Mouse (Mus musculus) liver, embryonic 13.5 days (tissue): ENCODE results near the gene Rhbdl1. TPM values are rescaled to one million over a fixed set of nuclear protein-coding genes. Genes with fewer than 3 reads are reported as not detected.

Source experiments
- ATAC-seq: fragments of 200-750 bp; cut with Nextera tagmentation; 2 replicates; pipeline ENCODE4 v1.8.0; 2017; ENCODE audit warnings: low read depth, mild to moderate bottlenecking, moderate number of reproducible peaks, moderate library complexity
- DNase-seq: peaks from one replicate; pipeline ENCODE4 v3.0.0; 2022
- H3K27ac ChIP-seq: fragments of 300-500 bp; sonication (generic); 2 replicates; pipeline ENCODE4 v1.5.1; 2015; ENCODE audit warnings: moderate library complexity, mild to moderate bottlenecking, inconsistent platforms
- H3K27me3 ChIP-seq: fragments of 300-500 bp; sonication (generic); 2 replicates; pipeline ENCODE4 v1.6.1; 2015; ENCODE audit warnings: mild to moderate bottlenecking, inconsistent platforms
- H3K36me3 ChIP-seq: fragments of 300-500 bp; sonication (generic); 2 replicates; pipeline ENCODE4 v1.6.1; 2015; ENCODE audit warnings: mild to moderate bottlenecking, inconsistent platforms
- H3K4me1 ChIP-seq: fragments of 300-500 bp; sonication (generic); replicated peaks from 2 replicates; pipeline ENCODE4 v1.6.1; 2015; ENCODE audit warnings: inconsistent platforms
- H3K4me2 ChIP-seq: fragments of 300-500 bp; sonication (generic); 2 replicates; pipeline ENCODE4 v1.6.1; 2015; ENCODE audit warnings: inconsistent platforms, mild to moderate bottlenecking, moderate library complexity
- H3K4me3 ChIP-seq: fragments of 300-500 bp; sonication (generic); replicated peaks from 2 replicates; pipeline ENCODE4 v1.5.1; 2015; ENCODE audit warnings: mild to moderate bottlenecking, inconsistent platforms
- H3K9ac ChIP-seq: fragments of 300-500 bp; sonication (generic); 2 replicates; pipeline ENCODE4 v1.6.1; 2015; ENCODE audit warnings: mild to moderate bottlenecking, inconsistent platforms
- H3K9me3 ChIP-seq: fragments of 300-500 bp; sonication (generic); replicated peaks from 2 replicates; pipeline ENCODE4 v1.6.1; 2016; ENCODE audit warnings: inconsistent platforms
- WGBS: fragments of 180-500 bp; shearing (Covaris S2); methylation state at CpG from one replicate; pipeline ENCODE4 v1.1.7; 2015; ENCODE audit not compliant: insufficient replicate concordance; 5-methylcytosine and 5-hydroxymethylcytosine counted together
- polyA plus RNA-seq: library from polyadenylated mRNA; unstranded; fragments of >200 nt; fragmentation: Nextera tagmentation; extraction: Ambion mirVana; gene quantifications from 2 replicates; pipeline ENCODE4 v1.2.1, GENCODE M21; 2015

Rhbdl1 gene
- polyA plus RNA-seq, 1 experiment from 2014 or later = 0.30 TPM

- peak overlapping the region; percentile 78; the same call in 1 of the 2 replicates for H3K27ac ChIP-seq
- no peak for ATAC-seq
These were observed 6.8 kb downstream of the Rhbdl1 start for GRCm38 (mm10) chr17:25830200-25830753.

DNA sequence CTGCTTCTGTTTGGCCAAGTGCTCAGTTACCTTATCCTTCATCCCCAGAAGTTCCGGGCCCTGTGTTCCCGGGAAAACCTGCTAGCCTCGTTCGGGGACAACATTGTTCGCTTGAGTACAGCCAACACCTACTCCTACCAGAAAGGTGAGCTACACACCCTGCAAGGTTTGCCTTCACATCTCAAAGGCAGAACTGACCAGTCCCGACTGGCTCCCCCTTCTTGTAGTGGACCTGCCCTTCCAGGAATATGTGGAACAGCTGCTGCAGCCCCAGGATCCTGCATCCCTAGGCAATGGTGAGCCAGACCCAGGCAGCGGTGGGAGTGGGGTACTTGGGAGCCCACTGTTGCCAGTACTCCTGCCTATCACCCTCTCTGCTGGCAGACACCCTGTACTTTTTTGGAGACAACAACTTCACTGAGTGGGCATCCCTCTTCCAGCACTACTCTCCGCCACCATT is 7.5 kb downstream of the Rhbdl1 start:
- peak overlapping the region; percentile 81 for H3K9ac ChIP-seq
- ATAC-seq (no peak), DNase-seq (no peak)
- peak overlapping the region; percentile 78 for H3K27ac ChIP-seq
- H3K9me3 ChIP-seq = no peaks in the 10 kb centered on the region
- peak overlapping the region; percentile 99 for H3K4me2 ChIP-seq
- peak overlapping the region; percentile 85 for H3K4me3 ChIP-seq
- peaks cover 58% of the 10 kb centered on the region for H3K36me3 ChIP-seq
- WGBS = 44% methylated on average over 8 of the region's 8 CpGs
- peaks cover 73% of the 10 kb centered on the region for H3K4me1 ChIP-seq
- H3K27me3 ChIP-seq = no peaks in the 10 kb centered on the region

More at GRCm38 (mm10) chr17:25830200-25830753, 6.8 kb downstream of the Rhbdl1 start:
- H3K4me3 ChIP-seq = peak overlapping the region; percentile 85
- peaks cover 73% of the 10 kb centered on the region for H3K4me1 ChIP-seq
- H3K9me3 ChIP-seq = no peaks in the 10 kb centered on the region
- DNase-seq = no peak
- WGBS = 74% methylated on average over 4 of the region's 4 CpGs
- peak overlapping the region; percentile 99 for H3K4me2 ChIP-seq
- H3K9ac ChIP-seq = peak overlapping the region; percentile 81
- H3K36me3 ChIP-seq = peaks cover 65% of the 10 kb centered on the region
- H3K27me3 ChIP-seq = no peaks in the 10 kb centered on the region

DNA sequence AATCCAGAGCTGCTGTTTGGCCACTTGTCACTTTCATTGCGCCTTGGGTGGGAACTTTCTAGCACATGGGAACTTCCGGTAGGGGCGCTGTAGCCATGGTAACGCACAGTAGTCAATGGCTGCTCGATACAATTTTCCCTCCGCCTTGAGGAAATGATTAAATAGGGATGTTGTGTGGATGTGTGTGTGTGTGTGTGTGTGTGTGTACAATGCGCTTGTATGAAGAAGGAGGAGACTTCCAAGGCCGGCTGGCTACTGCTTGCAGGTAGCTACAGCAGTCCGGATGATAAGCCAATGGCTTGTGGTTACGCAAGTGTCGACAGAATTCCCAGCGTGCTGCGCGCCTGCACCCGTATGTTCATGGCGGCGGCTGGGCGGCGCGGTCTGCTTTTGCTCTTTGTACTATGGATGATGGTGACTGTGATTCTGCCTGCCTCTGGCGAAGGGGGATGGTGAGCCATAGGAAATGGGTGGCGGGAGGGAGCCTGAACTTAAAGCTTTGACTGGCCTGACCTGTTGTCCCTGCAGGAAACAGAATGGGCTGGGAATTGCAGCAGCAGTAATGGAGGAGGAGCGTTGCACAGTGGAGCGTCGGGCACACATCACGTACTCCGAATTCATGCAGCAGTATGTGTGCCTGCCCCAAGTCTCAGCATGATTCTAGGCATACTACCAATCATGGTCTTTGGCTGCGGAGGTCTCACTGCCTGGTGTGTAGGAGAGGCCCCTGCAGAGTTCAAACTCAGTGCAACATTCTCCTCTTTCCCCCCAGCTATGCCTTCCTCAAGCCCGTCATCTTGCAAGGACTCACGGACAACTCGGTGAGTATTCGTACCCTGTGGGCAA is 8.2 kb downstream of the Rhbdl1 start, which contains the start of gene Jmjd8:
Jmjd8 (plus strand) TSS at position 156 of the 846 bp plus-strand sequence.
- peak within 1 kb of the TSS; percentile 85 for H3K4me3 ChIP-seq
- peak within 1 kb of the TSS; percentile 81 for H3K9ac ChIP-seq
- 1% methylated on average over 32 of the region's 32 CpGs for WGBS
- H3K4me1 ChIP-seq = peaks cover 73% of the 10 kb centered on the region
- no peaks in the 10 kb centered on the region for H3K27me3 ChIP-seq
- peaks cover 56% of the 10 kb centered on the region for H3K36me3 ChIP-seq
- peak within 1 kb of the TSS; percentile 99 for H3K4me2 ChIP-seq
- H3K27ac ChIP-seq = peak within 1 kb of the TSS; percentile 78
- peak; percentile 72 for DNase-seq
- peak; percentile 37 for ATAC-seq
- no peaks in the 10 kb centered on the region for H3K9me3 ChIP-seq

DNA sequence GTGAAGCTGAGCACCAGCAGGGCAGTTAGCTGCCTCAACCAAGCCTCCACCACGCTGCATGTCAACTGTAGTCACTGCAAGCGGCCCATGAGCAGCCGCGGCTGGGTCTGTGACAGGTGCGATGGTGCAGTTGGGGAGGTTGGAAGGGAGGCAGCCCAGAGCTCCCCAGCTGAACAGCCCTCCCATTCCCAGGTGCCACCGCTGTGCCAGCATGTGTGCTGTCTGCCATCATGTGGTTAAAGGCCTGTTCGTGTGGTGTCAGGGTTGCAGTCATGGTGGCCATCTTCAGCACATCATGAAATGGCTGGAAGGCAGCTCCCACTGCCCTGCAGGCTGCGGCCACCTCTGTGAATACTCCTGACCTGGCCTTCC is 8.9 kb downstream of the Rhbdl1 start:
- DNase-seq (no peak), ATAC-seq (no peak)
- Histone ChIP-seq H3K36me3 (peaks cover 56% of the 10 kb centered on the region), H3K27ac (peak overlapping the region; percentile 78), H3K27me3 (no peaks in the 10 kb centered on the region), H3K9ac (peak overlapping the region; percentile 81), H3K9me3 (no peaks in the 10 kb centered on the region), H3K4me1 (peaks cover 70% of the 10 kb centered on the region), H3K4me2 (peak overlapping the region; percentile 99), H3K4me3 (peak overlapping the region; percentile 85)
- WGBS = 83% methylated on average over 8 of the region's 8 CpGs

DNA sequence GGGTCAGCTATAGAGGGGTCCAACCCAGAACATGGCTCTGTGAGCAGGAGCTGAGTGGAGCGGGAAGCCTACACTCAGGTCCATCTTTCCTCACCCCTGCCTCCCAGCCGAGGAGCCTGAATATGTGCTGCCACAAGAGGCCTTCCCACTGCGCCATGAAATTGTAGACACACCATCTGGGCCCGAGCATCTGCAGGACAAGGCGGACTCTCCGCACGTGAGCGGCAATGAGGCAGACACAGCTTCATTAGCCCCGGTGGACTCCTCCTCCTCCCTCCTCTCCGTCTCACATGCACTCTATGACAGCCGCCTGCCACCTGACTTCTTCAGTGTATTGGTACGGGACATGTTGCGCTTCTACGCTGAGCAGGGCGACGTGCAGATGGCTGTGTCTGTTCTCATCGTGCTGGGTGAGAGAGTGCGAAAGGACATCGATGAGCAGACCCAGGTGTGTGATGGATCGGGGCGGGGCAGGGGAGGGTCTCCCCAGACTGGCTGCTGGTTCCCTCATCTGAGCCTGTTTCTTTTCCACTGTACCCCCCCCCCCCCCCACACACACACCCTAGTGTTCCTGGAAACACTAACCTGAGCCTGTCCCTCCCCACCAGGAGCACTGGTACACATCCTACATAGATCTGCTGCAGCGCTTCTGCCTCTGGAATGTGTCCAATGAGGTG is 9.4 kb downstream of the Rhbdl1 start:
- Histone ChIP-seq H3K4me3 (peak overlapping the region; percentile 85; the same call in 1 of the 2 replicates), H3K9ac (no peak overlapping the region; the same call in 1 of the 2 replicates), H3K4me2 (peak overlapping the region; percentile 99; the same call in 1 of the 2 replicates), H3K27ac (peak overlapping the region; percentile 78; the same call in 1 of the 2 replicates), H3K9me3 (no peaks in the 10 kb centered on the region), H3K27me3 (0 out of 2 replicates have a peak, but pooled peaks cover under 1% of the 10 kb centered on the region), H3K36me3 (peaks cover 56% of the 10 kb centered on the region), H3K4me1 (peaks cover 73% of the 10 kb centered on the region)
- DNase-seq = no peak
- ATAC-seq = no peak
- 85% methylated on average over 22 of the region's 22 CpGs for WGBS

DNA sequence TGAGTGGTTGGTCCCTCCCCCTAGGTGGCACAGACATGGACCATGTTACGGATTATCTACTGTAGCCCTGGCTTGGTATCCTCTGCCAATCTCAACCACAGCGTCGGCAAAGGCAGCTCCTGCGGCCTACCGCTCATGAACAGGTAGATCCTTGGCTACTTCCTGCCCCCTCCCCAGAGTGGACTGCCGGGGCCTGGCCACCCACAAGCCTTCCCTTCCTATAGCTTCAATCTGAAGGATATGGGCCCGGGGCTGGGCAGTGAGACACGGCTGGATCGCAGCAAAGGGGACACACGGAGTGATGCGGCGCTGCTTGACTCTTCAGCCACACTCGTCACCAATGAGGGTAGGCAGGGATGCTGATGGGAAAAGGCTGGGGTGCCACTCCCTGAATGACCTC is 10.1 kb downstream of the Rhbdl1 start:
- Histone ChIP-seq H3K27me3 (peaks cover 7% of the 10 kb centered on the region), H3K9ac (no peak overlapping the region), H3K36me3 (peaks cover 56% of the 10 kb centered on the region), H3K4me1 (peaks cover 72% of the 10 kb centered on the region), H3K4me2 (no peak overlapping the region), H3K4me3 (no peak overlapping the region), H3K27ac (no peak overlapping the region), H3K9me3 (no peaks in the 10 kb centered on the region)
- ATAC-seq = no peak
- no peak for DNase-seq
- WGBS = 88% methylated on average over 13 of the region's 13 CpGs

DNA sequence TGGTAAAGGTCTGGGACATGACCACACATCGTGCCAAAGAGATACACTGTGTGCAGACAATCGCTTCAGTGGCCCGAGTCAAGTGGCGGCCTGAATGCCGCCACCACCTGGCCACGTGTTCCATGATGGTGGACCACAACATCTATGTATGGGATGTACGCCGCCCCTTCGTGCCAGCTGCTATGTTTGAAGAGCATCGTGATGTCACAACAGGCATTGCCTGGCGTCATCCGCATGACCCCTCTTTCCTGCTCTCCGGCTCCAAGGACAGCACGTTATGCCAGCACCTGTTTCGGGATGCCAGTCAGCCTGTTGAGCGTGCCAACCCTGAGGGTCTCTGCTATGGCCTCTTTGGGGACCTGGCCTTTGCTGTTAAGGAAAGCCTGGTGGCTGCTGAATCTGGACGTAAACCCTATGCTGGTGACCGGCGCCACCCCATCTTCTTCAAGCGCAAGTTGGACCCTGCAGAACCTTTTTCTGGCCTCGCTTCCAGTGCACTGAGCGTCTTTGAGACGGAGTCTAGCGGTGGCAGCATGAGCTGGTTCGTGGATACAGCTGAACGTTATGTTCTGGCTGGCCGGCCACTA is 11.0 kb downstream of the Rhbdl1 start:
- ATAC-seq (no peak), DNase-seq (no peak)
- H3K36me3 ChIP-seq = peaks cover 47% of the 10 kb centered on the region
- no peak overlapping the region; the same call in 1 of the 2 replicates for H3K27ac ChIP-seq
- H3K9me3 ChIP-seq = no peaks in the 10 kb centered on the region
- H3K4me2 ChIP-seq = no peak overlapping the region
- peaks cover 63% of the 10 kb centered on the region for H3K4me1 ChIP-seq
- WGBS = 86% methylated on average over 27 of the region's 27 CpGs
- H3K9ac ChIP-seq = no peak overlapping the region
- no peak overlapping the region for H3K4me3 ChIP-seq
- H3K27me3 ChIP-seq = peaks cover 15% of the 10 kb centered on the region

DNA sequence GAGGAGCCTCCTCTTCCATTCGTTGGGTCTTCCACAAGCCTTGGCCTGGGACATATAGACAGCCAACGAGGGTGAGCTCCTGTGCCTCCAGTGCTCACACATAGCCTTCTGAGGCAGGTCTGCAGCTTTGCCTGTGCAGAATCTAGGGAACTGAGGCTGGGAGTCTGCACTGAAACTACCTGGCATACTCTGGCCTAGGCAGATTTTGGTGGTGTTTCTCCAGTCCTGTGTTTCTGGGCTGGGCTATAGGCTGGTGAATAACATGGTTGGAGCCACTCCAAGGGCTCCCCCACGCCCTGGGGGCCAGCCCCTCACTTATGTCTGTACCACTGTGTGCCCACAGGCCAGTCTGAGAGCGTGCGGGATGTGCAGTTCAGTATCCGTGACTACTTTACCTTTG is 11.8 kb downstream of the Rhbdl1 start:
- peaks cover 55% of the 10 kb centered on the region for H3K4me1 ChIP-seq
- H3K9ac ChIP-seq = peak overlapping the region; percentile 83
- WGBS = 81% methylated on average over 6 of the region's 6 CpGs
- peak overlapping the region; percentile 93 for H3K4me2 ChIP-seq
- H3K27me3 ChIP-seq = peaks cover 22% of the 10 kb centered on the region
- ATAC-seq (no peak), DNase-seq (no peak)
- no peaks in the 10 kb centered on the region for H3K9me3 ChIP-seq
- H3K36me3 ChIP-seq = peaks cover 39% of the 10 kb centered on the region
- H3K27ac ChIP-seq = no peak overlapping the region
- H3K4me3 ChIP-seq = peak overlapping the region; percentile 79

DNA sequence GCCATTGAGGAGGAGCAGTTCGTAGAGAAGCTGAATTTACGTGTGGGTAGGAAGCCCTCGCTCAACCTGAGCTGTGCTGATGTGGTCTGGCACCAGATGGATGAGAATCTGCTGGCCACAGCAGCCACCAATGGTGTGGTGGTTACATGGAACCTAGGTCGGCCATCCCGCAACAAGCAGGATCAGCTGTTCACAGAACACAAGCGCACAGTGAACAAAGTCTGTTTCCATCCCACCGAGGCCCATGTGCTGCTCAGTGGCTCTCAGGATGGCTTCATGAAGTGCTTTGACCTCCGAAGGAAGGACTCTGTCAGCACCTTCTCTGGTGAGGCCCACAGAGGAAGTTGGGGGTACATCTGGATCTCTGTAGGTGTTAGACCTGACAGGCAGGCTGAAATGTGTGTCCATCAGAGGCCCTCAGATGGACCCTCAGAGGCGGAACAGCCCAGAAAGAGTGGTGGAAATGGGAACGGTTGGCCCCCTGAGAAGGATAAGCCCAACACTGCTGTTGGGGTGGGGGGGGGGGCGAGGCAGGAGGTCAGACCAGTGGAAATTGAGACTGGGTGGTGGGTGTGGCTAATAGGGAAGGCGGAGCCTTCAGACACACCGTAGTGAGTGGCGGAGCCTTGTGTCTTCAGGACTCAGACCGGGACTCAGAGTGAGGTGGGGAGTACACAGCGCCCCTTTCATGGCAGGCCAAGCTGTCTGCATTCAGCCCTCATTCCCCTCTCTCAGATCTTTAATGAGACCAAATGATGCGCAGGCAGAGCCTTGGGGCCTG is 12.5 kb downstream of the Rhbdl1 start:
- peak overlapping the region; percentile 83 for H3K9ac ChIP-seq
- WGBS = 53% methylated on average over 17 of the region's 17 CpGs
- H3K9me3 ChIP-seq = no peaks in the 10 kb centered on the region
- peak overlapping the region; percentile 93 for H3K4me2 ChIP-seq
- H3K27me3 ChIP-seq = peaks cover 30% of the 10 kb centered on the region
- DNase-seq = no peak
- peak overlapping the region; percentile 81 for H3K27ac ChIP-seq
- H3K36me3 ChIP-seq = peaks cover 32% of the 10 kb centered on the region
- peak overlapping the region; percentile 79 for H3K4me3 ChIP-seq
- peaks cover 50% of the 10 kb centered on the region for H3K4me1 ChIP-seq
- ATAC-seq = no peak

DNA sequence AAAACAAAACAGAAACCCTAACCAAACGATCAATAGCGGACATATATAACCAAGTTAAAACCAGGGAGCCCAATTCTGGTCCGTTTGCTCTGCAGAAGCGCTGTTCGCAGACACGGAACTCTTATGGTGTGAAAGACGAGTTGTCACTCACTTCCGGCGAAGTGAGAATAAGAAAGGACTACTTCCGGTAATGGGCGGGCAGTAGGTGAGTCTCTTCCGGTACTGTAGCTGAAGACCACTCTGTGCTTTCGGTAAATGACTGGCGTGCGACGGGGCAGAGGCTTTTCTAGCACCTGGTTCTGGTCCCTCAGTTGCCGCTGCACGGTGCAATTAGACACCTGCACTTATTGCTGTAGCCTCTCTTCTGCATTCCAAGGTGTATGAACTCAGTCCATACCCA is 13.6 kb downstream of the Rhbdl1 start, which contains the start of gene Wdr24:
Wdr24 (plus strand) TSS at position 176 of the 400 bp plus-strand sequence.
- Histone ChIP-seq H3K36me3 (peaks cover 31% of the 10 kb centered on the region), H3K27ac (peak within 1 kb of the TSS; percentile 81), H3K4me3 (peak within 1 kb of the TSS; percentile 79), H3K4me2 (peak within 1 kb of the TSS; percentile 93), H3K4me1 (peaks cover 48% of the 10 kb centered on the region), H3K9me3 (no peaks in the 10 kb centered on the region), H3K9ac (peak within 1 kb of the TSS; percentile 83), H3K27me3 (peaks cover 41% of the 10 kb centered on the region)
- peak; percentile 62 for ATAC-seq
- DNase-seq = peak; percentile 71
- WGBS = under 1% methylated on average over 18 of the region's 18 CpGs
